Mouse (Mus musculus) bone marrow macrophage, adult 2 months (primary cell): Measurements from ENCODE around the gene Sbno1.

Experiments used
- CTCF ChIP-seq: IDR thresholded peaks from 2 replicates; pipeline ENCODE4 v1.5.1; 2012; ENCODE audit warnings: low read depth, mild to moderate bottlenecking, low read length, moderate library complexity
- POLR2A ChIP-seq: IDR thresholded peaks from 2 replicates; pipeline ENCODE4 v1.6.1; 2012; ENCODE audit warnings: mild to moderate bottlenecking, low read depth, low read length, borderline replicate concordance

GRCm38 (mm10) chr5:124364173-124364918, 61.5 kb downstream of the Sbno1 start:
- TF ChIP-seq CTCF (no peak), POLR2A (no peak)
